Mouse (Mus musculus) testis, postnatal 10 days (tissue): ENCODE results near the gene Reep1.

Experiments used
- DNase-seq: peaks from one replicate; pipeline ENCODE4 v3.0.0; 2021; ENCODE audit warnings: low spot score

Reep1 gene

DNA sequence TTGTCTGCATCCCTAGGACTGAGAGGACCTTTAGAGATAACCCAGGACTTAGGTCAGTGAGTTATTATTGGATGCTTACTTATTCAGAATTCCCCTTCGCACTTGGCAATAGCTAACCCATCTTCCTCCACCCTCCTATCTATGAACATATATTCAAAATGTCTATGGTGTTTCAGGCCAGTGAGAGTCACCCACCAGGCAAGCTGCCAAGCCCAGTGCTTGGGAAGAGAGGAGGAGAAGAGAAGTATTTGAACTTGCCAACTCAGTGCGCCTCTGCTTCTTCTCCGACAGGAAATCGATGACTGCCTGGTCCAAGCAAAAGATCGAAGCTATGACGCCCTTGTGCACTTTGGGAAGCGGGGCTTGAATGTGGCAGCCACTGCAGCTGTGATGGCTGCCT, 73.1 kb downstream of the Reep1 start:
- no peak for DNase-seq

DNA sequence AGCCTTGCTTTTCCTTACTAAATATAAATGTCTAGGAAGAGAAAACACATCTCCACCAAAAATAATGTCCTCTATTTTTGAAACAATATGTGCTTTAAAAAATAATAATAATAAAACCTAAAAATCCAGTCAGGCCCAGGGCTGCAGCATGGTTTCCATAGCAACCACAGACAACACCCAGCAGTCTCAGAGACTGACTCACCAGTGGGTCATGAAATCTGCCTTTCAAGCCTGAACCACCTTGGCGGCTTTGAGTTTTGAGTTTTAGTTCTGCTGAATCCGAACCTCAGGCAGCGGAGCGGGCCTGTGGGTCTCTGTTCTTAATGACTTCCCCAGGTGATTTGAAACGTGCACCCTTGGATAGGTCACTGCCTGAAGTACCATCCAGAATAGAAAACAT, 75.8 kb downstream of the Reep1 start:
- DNase-seq: no peak

GRCm38 (mm10) chr6:71788348-71788747, 81.0 kb downstream of the Reep1 start:
- DNase-seq: no peak

DNA sequence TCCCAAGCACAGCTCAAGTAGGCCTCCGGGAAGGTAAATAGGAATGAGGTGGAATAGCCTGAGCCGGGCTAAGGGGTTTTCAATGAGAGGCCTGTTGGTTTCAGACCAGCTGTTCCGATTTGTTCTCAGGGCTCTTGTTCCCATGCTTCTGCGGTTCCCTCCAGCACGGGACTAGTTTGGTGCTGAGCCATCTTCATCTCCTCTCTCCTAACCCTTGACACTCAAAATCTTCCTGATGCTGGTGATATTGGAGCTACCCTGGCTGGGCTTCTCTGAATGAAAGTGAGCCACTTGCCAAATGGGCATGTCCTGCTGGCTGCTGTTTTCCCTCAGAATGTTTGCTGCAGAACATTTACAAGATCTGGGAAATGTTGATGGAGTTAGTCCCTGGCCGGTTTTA, 84.4 kb downstream of the Reep1 start:
- no peak for DNase-seq

DNA sequence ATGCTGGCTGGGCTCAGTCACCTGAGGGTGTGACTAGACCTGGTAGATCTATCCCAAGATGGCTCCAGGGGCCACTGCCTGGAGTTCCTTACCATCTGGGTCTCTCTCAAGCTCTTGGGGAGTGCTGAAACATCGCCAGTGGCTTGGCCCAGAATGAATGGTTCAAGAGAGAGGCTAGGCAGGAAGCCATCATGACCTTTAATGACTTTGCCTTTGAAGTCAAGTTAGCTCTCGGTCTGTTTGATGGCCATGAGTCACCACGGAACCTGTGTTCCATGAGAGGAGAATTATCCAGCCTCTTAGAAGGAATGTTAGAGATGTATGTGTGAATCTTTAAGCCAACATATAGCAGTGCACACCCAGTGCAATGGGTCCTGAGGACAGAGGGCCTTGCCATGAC, 92.0 kb downstream of the Reep1 start:
- no peak for DNase-seq

GRCm38 (mm10) chr6:71801011-71801713, 93.8 kb downstream of the Reep1 start:
- no peak for DNase-seq

DNA sequence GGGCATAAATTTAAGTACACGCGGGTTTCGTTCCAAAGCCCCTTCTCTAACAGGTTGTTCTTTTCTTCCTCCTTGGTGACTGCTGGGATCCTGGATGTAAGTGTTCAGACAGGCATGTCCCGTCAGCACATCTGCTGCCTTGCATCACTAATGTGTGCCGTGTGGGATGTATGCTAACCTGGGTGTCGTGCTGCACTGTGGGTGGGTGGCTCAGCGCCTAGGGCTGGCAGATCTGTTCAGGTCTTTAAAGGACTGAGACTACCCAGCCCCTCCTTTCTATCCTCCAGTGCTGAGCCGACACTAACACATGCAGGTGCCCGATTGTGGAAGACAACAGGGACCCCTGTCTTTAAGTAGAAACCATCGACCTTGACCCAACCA, 94.3 kb downstream of the Reep1 start:
- DNase-seq: no peak

DNA sequence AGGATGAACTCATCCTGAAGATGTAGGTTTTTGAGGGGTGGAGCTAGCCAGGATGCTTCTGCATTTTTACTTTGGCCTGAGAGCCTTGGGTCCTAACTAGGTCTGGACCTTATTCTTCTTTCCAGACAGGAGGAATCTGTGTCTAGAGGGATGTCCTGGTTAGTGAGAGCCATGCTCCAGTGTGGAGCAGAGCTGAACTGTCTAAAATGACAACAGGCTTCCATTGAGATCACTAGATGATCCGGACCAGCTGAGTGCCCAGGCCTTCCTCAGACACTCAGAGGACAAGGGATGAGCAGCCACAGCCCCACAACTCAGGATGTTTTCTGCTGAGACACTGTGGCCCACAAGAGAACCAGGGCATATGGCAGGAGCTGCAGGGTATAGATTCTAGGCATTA, 96.2 kb downstream of the Reep1 start:
- DNase-seq: no peak

- peak; percentile 75 for DNase-seq
Observed at GRCm38 (mm10) chr6:71804061-71804829, 96.9 kb downstream of the Reep1 start.

DNA sequence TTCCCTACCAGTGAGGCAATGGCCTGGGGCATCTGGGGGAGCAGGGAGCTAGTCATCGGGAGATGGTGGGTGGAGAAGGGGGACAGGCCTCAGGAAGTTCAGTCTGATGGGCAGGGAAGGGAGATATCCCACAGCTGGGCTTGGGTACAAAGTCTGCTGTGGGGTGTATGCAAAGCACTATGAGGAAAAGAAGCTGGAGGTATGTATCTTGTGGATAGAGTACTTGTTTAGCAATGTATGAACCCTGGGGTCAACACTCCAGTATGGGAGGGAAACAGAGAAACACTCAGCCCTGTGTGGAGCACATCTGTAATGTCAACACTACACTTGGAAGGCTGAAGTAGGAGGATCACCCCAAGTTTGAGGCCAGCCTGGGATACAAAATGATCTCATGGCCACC, 99.4 kb downstream of the Reep1 start:
- DNase-seq: no peak

- DNase-seq: no peak
Observed at GRCm38 (mm10) chr6:71809890-71810289, 102.5 kb downstream of the Reep1 start.

DNA sequence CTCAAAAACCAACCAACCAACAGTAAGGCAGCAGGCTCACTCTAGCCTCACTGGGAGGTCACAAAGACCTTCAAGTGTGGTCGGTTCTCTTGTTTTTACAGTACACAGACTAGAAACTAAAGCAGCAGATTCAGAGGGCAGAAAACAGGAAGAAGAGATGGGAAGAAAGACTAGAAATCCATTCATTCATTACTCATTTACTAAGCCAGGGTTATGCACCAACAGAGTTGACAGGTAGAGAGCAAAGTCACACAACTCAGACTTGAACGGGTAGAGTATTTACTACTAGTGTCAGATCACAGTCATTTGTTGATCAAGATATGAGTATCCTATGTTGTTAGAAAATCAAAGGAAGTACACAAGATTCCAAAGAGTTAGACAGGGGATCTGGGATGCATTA, 105.5 kb downstream of the Reep1 start:
- no peak for DNase-seq

- DNase-seq: no peak
Observed at GRCm38 (mm10) chr6:71819764-71820292, 112.5 kb downstream of the Reep1 start.

GRCm38 (mm10) chr6:71823085-71823484, 115.7 kb downstream of the Reep1 start:
- no peak for DNase-seq

DNA sequence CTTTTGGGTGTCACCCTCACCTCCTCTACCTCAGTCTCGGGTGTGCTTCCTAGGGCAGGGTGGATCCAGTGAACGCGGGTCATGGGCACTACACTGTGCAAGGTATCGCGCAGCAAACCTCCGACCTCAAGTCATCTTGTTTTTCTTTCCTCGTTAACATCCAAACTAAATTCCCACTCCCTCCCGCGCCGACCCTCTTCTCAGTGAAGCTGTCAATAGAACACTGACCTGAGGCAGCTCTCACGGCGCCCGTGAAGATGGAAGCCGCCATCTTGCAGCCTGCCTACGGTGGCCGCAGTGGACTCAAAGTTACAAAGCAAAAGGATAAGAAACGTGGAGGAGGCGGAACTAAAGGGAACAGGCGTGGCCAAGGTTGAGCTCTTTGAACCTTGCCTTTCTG, 116.1 kb downstream of the Reep1 start:
- peak; percentile 89 for DNase-seq

DNA sequence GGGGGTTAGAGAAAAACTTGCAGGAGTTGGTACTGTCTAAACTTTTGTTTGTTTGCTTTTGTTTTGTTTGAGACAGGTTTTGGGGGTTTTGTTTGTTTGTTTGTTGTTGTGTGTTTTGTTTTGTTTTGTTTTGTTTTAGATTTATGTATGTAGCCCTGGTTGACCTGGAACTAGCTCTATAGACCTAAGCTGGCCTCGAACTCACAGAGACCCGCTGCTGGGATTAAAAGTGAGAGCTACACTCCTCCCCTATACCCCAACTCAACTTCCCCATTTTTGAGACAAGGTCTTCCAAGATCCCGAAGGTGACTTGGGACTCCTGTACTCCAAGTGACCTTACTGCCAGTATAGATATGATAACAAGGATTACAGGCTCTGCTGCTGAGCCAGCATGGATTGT, 116.6 kb downstream of the Reep1 start:
- no peak for DNase-seq

DNA sequence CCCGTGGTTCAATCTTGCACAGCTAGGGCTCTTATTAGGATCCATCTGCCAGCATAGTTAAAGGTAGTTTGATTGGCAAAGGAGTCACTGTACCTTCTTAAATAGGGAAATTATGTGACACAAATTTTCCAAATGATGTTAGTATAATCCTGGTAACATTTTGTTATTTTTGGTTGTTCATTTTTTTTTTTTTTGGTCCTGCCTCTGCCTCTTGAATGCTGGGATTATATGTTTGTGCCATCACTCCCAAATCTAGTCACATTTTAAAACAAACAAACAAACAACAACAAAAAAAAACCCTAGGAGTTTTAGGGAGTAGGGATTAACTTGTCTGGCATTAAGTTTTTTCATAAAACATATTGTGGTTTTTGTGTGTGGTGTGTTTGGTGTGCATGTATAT, 119.5 kb downstream of the Reep1 start, which contains the start of gene Mrpl35:
Gene Mrpl35 (minus strand): TSS at position 101 of the 400 bp plus-strand sequence.
- no peak for DNase-seq

GRCm38 (mm10) chr6:71829768-71830167, 122.4 kb downstream of the Reep1 start:
- no peak for DNase-seq

DNA sequence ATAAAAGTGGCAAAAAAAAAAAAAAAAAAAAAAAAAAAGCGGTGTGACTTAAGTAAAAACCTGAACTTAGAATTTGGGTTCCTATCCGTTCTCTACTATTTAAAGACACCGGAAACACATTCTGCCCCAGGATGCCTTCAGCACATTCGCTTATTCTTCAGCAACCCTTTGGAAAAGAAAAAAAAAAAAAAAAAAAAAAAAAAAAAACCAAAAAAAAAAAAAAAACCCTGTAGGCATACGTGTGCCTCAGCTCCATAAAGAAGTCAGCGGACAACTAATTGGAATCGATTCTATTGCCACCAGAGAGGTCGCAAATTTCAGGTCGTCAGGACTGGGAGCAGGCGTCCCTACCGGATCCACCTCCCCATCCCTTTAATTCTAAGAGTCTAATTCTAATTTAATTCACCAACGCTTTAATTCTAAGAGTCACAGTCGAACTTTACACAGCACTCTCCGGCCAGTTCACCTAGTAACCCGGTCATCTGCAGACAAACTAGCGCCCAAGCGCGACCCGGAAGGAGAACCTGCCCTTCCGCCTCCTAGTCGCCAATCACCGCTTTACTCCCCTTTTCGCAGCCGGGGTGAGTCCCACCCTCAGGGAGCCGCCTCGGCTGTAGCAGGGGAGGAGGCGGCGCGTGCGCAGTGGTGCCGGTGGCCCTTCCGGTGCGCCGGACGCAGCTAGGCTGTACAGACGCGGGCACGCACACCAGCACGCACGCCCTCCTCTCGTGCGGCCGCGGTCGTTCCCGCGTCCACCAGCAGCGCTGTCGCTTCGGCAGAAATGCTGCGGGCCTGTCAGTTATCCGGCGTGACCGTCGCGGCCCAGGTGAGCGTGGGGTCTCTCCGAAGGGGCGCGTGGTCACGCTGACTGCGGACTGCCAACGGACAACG, 123.6 kb downstream of the Reep1 start, which contains the start of gene Immt:
Gene Immt (plus strand): TSS at position 642 of the 891 bp plus-strand sequence.
- DNase-seq: peak; percentile 98

- DNase-seq: peak; percentile 92
Observed at GRCm38 (mm10) chr6:71831581-71831960, 124.2 kb downstream of the Reep1 start.

DNA sequence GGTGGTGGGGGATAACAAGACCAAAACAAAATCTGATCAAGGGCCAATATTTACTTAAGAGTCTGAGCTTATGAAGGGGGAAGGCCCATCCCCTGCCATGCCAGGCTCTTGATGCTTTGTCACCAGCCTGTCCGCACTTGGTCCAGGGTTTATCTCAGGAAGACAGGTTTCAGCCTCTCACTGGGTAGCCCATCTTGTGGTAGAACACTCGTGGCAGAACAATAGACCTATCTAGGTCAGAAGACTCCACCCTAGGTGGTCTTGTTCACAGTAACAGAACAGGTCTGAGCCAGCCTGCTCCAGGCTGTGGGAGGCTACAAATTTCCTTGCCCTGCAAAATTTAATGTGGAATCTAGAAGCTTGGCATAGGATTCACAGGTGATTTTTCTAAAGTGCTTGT, 129.4 kb downstream of the Reep1 start:
- no peak for DNase-seq

GRCm38 (mm10) chr6:71839815-71840214, 132.5 kb downstream of the Reep1 start:
- DNase-seq: no peak
